ENCODE assay signal across 28 mouse cellular contexts in the genomic region with DNA sequence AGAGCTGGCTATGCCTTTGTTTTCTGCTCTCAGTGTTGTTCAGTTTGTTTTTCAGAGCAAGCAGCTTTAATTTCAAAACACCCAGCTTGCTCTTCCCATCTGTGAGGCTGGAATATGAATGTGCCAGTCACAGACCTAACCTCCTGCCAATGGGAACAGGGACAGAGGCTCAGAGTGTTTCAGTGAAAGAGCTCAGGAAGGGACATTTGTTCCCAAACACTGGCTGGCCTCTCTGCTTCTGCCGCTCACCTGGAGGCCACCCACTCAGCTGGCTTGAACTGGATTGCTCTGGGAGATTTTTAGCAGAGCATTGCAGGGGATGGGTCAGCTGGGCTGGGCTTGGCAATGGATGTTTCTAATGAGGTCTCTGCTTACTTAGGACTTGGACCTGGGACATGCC. TPM values are rescaled to one million over a fixed set of nuclear protein-coding genes. Genes with fewer than 3 reads are reported as not detected.
DNase-seq lines count a peak whose midpoint lies in the region; ATAC-seq and TF ChIP-seq lines count a peak whose summit lies in the region.
"Had no signal": no experiment of that assay in that cellular context is flagged by ENCODE, and none has a peak within 500 bp of the region (broad histone marks: within the 10 kb centered on the region; RNA-seq: fewer than 3 reads in every experiment).

No protein-coding gene starts in this region.

- H3K27me3 ChIP-seq in forebrain, embryonic 13.5 days: no peaks in the 10 kb centered on the region
- no peaks in the 10 kb centered on the region for H3K27me3 ChIP-seq in forebrain, embryonic 10.5 days (ENCODE audit: poor library complexity, severe bottlenecking)
- no peaks in the 10 kb centered on the region for H3K27me3 ChIP-seq in liver, postnatal 0 days (ENCODE audit: insufficient read depth, low read length)
- no peaks in the 10 kb centered on the region; the same call in 1 of the 2 replicates for H3K27me3 ChIP-seq in liver, embryonic 11.5 days (replicated peaks; ENCODE audit: control insufficient read depth, insufficient read depth, low read length)
- H3K27me3 ChIP-seq in kidney, embryonic 16.5 days (ENCODE audit: insufficient read depth, low read length): no peaks in the 10 kb centered on the region
- H3K27me3 ChIP-seq: embryonic facial prominence, embryonic 15.5 days; heart, embryonic 15.5 days; hindbrain, embryonic 13.5 days; limb, embryonic 13.5 days; liver, embryonic 15.5 days; stomach, embryonic 15.5 days had no signal

- no peak overlapping the region for H3K9ac ChIP-seq in forebrain, embryonic 13.5 days
- no peak overlapping the region for H3K9ac ChIP-seq in liver, postnatal 0 days (replicated peaks)
- no peak overlapping the region for H3K9ac ChIP-seq in liver, embryonic 11.5 days (ENCODE audit: low read depth, low read length)
- no peak overlapping the region for H3K9ac ChIP-seq in kidney, embryonic 16.5 days (replicated peaks; ENCODE audit: low read length)
- H3K9ac ChIP-seq: embryonic facial prominence, embryonic 15.5 days; heart, embryonic 15.5 days; hindbrain, embryonic 13.5 days; limb, embryonic 13.5 days; liver, embryonic 15.5 days; stomach, embryonic 15.5 days had no signal

- no peaks in the 10 kb centered on the region for H3K9me3 ChIP-seq in forebrain, embryonic 13.5 days (replicated peaks)
- H3K9me3 ChIP-seq in forebrain, embryonic 10.5 days: no peaks in the 10 kb centered on the region
- H3K9me3 ChIP-seq in liver, postnatal 0 days (ENCODE audit: low read length): no peaks in the 10 kb centered on the region
- no peaks in the 10 kb centered on the region for H3K9me3 ChIP-seq in liver, embryonic 11.5 days (ENCODE audit: control insufficient read depth, low read length)
- no peaks in the 10 kb centered on the region for H3K9me3 ChIP-seq in kidney, embryonic 16.5 days (ENCODE audit: low read length)
- H3K9me3 ChIP-seq: embryonic facial prominence, embryonic 15.5 days; heart, embryonic 15.5 days; hindbrain, embryonic 13.5 days; limb, embryonic 13.5 days; liver, embryonic 15.5 days; stomach, embryonic 15.5 days had no signal

- H3K36me3 ChIP-seq in forebrain, embryonic 13.5 days (ENCODE audit: poor library complexity, severe bottlenecking): no peaks in the 10 kb centered on the region
- H3K36me3 ChIP-seq in forebrain, embryonic 10.5 days (replicated peaks): no peaks in the 10 kb centered on the region
- H3K36me3 ChIP-seq in liver, postnatal 0 days (replicated peaks; ENCODE audit: insufficient read depth, low read length): no peaks in the 10 kb centered on the region
- H3K36me3 ChIP-seq in liver, embryonic 11.5 days (ENCODE audit: control insufficient read depth, insufficient read depth, low read length): no peaks in the 10 kb centered on the region
- H3K36me3 ChIP-seq in kidney, embryonic 16.5 days (ENCODE audit: insufficient read depth, low read length): no peaks in the 10 kb centered on the region
- H3K36me3 ChIP-seq: embryonic facial prominence, embryonic 15.5 days; limb, embryonic 13.5 days; liver, embryonic 15.5 days; stomach, embryonic 15.5 days had no signal

- TF ChIP-seq POLR2A in cortical plate, adult 2 months (IDR thresholded peaks at IDR 0.05; ENCODE audit: extremely low read depth, insufficient read depth, low read length): no peak

- no peak for TF ChIP-seq CTCF in layer of hippocampus, adult 2 months (conservative IDR thresholded peaks at IDR 0.05)
- no peak for TF ChIP-seq CTCF in liver, postnatal 0 days (IDR thresholded peaks at IDR 0.05; ENCODE audit: low read depth)
- TF ChIP-seq CTCF in cortical plate, adult 2 months (IDR thresholded peaks at IDR 0.05; ENCODE audit: extremely low read depth, insufficient read depth, low read length): no peak

- no peak for DNase-seq in forebrain, embryonic 10.5 days (ENCODE audit: extremely low spot score, low spot score)
- DNase-seq in layer of hippocampus, adult 2 months (ENCODE audit: low spot score in 2 of 2): peak; percentile 25 to 36
- no peak for DNase-seq in layer of hippocampus, adult 9-11 months
- peak; percentile 44 for DNase-seq in liver, postnatal 0 days
- no peak for DNase-seq in liver, embryonic 11.5 days (ENCODE audit: low spot score)
- DNase-seq: adrenal gland, postnatal 25 days; heart, postnatal 36 days; kidney, adult 18-20 months; kidney, postnatal 10 days; lung, postnatal 4 days; thymus, postnatal 25 days had no signal

- WGBS in forebrain, embryonic 13.5 days: 38% methylated on average over 1 of the region's 1 CpGs
- WGBS in forebrain, embryonic 10.5 days: 74% methylated on average over 1 of the region's 1 CpGs
- WGBS in liver, postnatal 0 days (ENCODE audit: insufficient replicate concordance): 60% methylated on average over 1 of the region's 1 CpGs
- WGBS in liver, embryonic 11.5 days: 50% methylated on average over 1 of the region's 1 CpGs
- WGBS in kidney, embryonic 16.5 days: 48% methylated on average over 1 of the region's 1 CpGs

- no peak for TF ChIP-seq EP300 in liver, postnatal 0 days (IDR thresholded peaks at IDR 0.05; ENCODE audit: low read depth)

- ATAC-seq in forebrain, embryonic 13.5 days: no peak
- peak; percentile 86 for ATAC-seq in liver, postnatal 0 days
- ATAC-seq in liver, embryonic 11.5 days (replicated peaks; ENCODE audit: low FRiP score): no peak
- no peak for ATAC-seq in kidney, embryonic 16.5 days (ENCODE audit: low FRiP score, low TSS enrichment)
- ATAC-seq: CD4-positive, CD25-positive, alpha-beta regulatory T cell, adult 4 months; midbrain, embryonic 16.5 days had no signal

- no peak overlapping the region for H3K4me3 ChIP-seq in forebrain, embryonic 13.5 days
- H3K4me3 ChIP-seq in forebrain, embryonic 10.5 days: no peak overlapping the region
- no peak overlapping the region for H3K4me3 ChIP-seq in layer of hippocampus, adult 2 months
- no peak overlapping the region for H3K4me3 ChIP-seq in liver, postnatal 0 days (ENCODE audit: low read depth, low read length)
- no peak overlapping the region for H3K4me3 ChIP-seq in liver, embryonic 11.5 days (ENCODE audit: low read depth, low read length)
- H3K4me3 ChIP-seq in cortical plate, adult 2 months (ENCODE audit: insufficient read depth, low read length): no peak overlapping the region
- no peak overlapping the region for H3K4me3 ChIP-seq in kidney, embryonic 16.5 days (ENCODE audit: low read length)
- H3K4me3 ChIP-seq: embryonic facial prominence, embryonic 15.5 days; heart, embryonic 15.5 days; hindbrain, embryonic 13.5 days; limb, embryonic 13.5 days; liver, embryonic 15.5 days; myocyte; stomach, embryonic 15.5 days had no signal

- H3K4me1 ChIP-seq in forebrain, embryonic 13.5 days: peaks cover 13% of the 10 kb centered on the region
- peaks cover 24% of the 10 kb centered on the region for H3K4me1 ChIP-seq in forebrain, embryonic 10.5 days
- no peaks in the 10 kb centered on the region; the same call in none of the 2 replicates for H3K4me1 ChIP-seq in liver, postnatal 0 days (ENCODE audit: insufficient read depth)
- H3K4me1 ChIP-seq in liver, embryonic 11.5 days (replicated peaks; ENCODE audit: control insufficient read depth, insufficient read depth, low read length): no peaks in the 10 kb centered on the region
- H3K4me1 ChIP-seq in cortical plate, adult 2 months (ENCODE audit: control insufficient read depth, insufficient read depth, low read length): 0 out of 2 replicates have a peak, but pooled peaks cover 2% of the 10 kb centered on the region
- H3K4me1 ChIP-seq in kidney, embryonic 16.5 days (ENCODE audit: insufficient read depth, low read length): no peaks in the 10 kb centered on the region
- H3K4me1 ChIP-seq: embryonic facial prominence, embryonic 15.5 days; heart, embryonic 15.5 days; limb, embryonic 13.5 days; stomach, embryonic 15.5 days had no signal

- H3K4me2 ChIP-seq in forebrain, embryonic 13.5 days: no peak overlapping the region
- H3K4me2 ChIP-seq in liver, postnatal 0 days (ENCODE audit: low read depth, low read length): no peak overlapping the region
- no peak overlapping the region for H3K4me2 ChIP-seq in liver, embryonic 11.5 days
- no peak overlapping the region for H3K4me2 ChIP-seq in kidney, embryonic 16.5 days (replicated peaks; ENCODE audit: low read depth, low read length)
- H3K4me2 ChIP-seq: embryonic facial prominence, embryonic 15.5 days; heart, embryonic 15.5 days; hindbrain, embryonic 13.5 days; limb, embryonic 13.5 days; liver, embryonic 15.5 days; stomach, embryonic 15.5 days had no signal

- peak overlapping the region; percentile 20; the same call in 1 of the 2 replicates for H3K27ac ChIP-seq in forebrain, embryonic 13.5 days
- H3K27ac ChIP-seq in forebrain, embryonic 10.5 days: no peak overlapping the region
- peak overlapping the region; percentile 85 for H3K27ac ChIP-seq in layer of hippocampus, adult 2 months
- 0 out of 2 replicates have a peak overlapping the region, but pooled peaks have one; percentile 48 for H3K27ac ChIP-seq in liver, postnatal 0 days (ENCODE audit: low read depth)
- H3K27ac ChIP-seq in liver, embryonic 11.5 days (ENCODE audit: low read depth, low read length): no peak overlapping the region
- peak overlapping the region; percentile 27; the same call in 1 of the 2 replicates for H3K27ac ChIP-seq in cortical plate, adult 2 months (ENCODE audit: insufficient read depth, low read length)
- H3K27ac ChIP-seq in kidney, embryonic 16.5 days (ENCODE audit: low read length): no peak overlapping the region
- H3K27ac ChIP-seq: embryonic facial prominence, embryonic 15.5 days; heart, embryonic 15.5 days; hindbrain, embryonic 13.5 days; limb, embryonic 13.5 days; liver, embryonic 15.5 days; stomach, embryonic 15.5 days had no signal

RNA-seq across cellular contexts. Expression of gene Fsd2, which starts 25.7 kb away (rescaled TPM):
- polyA plus RNA-seq in forebrain, embryonic 13.5 days (2015; fragmentation: Nextera tagmentation; extraction: Ambion mirVana): 0.10 TPM in 2 replicates
- polyA plus RNA-seq in forebrain, embryonic 10.5 days (2016; fragmentation: Nextera tagmentation; extraction: Ambion mirVana): 0.05 TPM in 2 replicates
- total RNA-seq in layer of hippocampus, adult 2 months (2021): under 1 TPM; 0.27 to 0.28 TPM
- polyA plus RNA-seq in liver, postnatal 0 days (2015; fragmentation: Nextera tagmentation; extraction: Ambion mirVana): 0.28 and 0.50 TPM in 2 replicates
- 0.19 and 0.21 TPM in 2 replicates for polyA plus RNA-seq in liver, embryonic 11.5 days (2014; fragmentation: Nextera tagmentation; extraction: Ambion mirVana)
- polyA plus RNA-seq in cortical plate, adult 2 months (2012; rRNA removed): 0.11 and 0.13 TPM in 2 replicates
- 0.19 and 0.27 TPM in 2 replicates for polyA plus RNA-seq in kidney, embryonic 16.5 days (2015; fragmentation: Nextera tagmentation; extraction: Ambion mirVana)
- total RNA-seq: megakaryocyte-erythroid progenitor cell, adult 5-6 weeks had no signal

RNA-seq across cellular contexts. Expression of gene Whamm, which starts 30.1 kb away (rescaled TPM):
- polyA plus RNA-seq in forebrain, embryonic 13.5 days (2015; fragmentation: Nextera tagmentation; extraction: Ambion mirVana): 4.1 and 4.5 TPM in 2 replicates
- 1.8 and 3.0 TPM in 2 replicates for polyA plus RNA-seq in forebrain, embryonic 10.5 days (2016; fragmentation: Nextera tagmentation; extraction: Ambion mirVana)
- 10 to 100 TPM; 19.0 to 22.8 TPM for total RNA-seq in layer of hippocampus, adult 2 months (2021)
- polyA plus RNA-seq in liver, postnatal 0 days (2015; fragmentation: Nextera tagmentation; extraction: Ambion mirVana): 7.0 and 8.1 TPM in 2 replicates
- 10.5 and 11.6 TPM in 2 replicates for polyA plus RNA-seq in liver, embryonic 11.5 days (2014; fragmentation: Nextera tagmentation; extraction: Ambion mirVana)
- 19.9 and 22.3 TPM in 2 replicates for polyA plus RNA-seq in cortical plate, adult 2 months (2012; rRNA removed)
- 1.2 and 3.4 TPM in 2 replicates for polyA plus RNA-seq in kidney, embryonic 16.5 days (2015; fragmentation: Nextera tagmentation; extraction: Ambion mirVana)

RNA-seq across cellular contexts. Expression of gene BC048679, which starts 42.9 kb away (rescaled TPM):
- polyA plus RNA-seq in forebrain, embryonic 13.5 days (2015; fragmentation: Nextera tagmentation; extraction: Ambion mirVana): not detected in 2 replicates
- polyA plus RNA-seq in forebrain, embryonic 10.5 days (2016; fragmentation: Nextera tagmentation; extraction: Ambion mirVana): 0.27 and 0.50 TPM in 2 replicates
- not detected for total RNA-seq in layer of hippocampus, adult 2 months (2021)
- polyA plus RNA-seq in liver, postnatal 0 days (2015; fragmentation: Nextera tagmentation; extraction: Ambion mirVana): not detected in 2 replicates
- polyA plus RNA-seq in liver, embryonic 11.5 days (2014; fragmentation: Nextera tagmentation; extraction: Ambion mirVana): not detected in 2 replicates
- not detected in 2 replicates for polyA plus RNA-seq in cortical plate, adult 2 months (2012; rRNA removed)
- polyA plus RNA-seq in kidney, embryonic 16.5 days (2015; fragmentation: Nextera tagmentation; extraction: Ambion mirVana): not detected in 2 replicates
- total RNA-seq: adrenal gland, postnatal 25 days; heart, postnatal 36 days; left cerebral cortex, postnatal 14 days; megakaryocyte-erythroid progenitor cell, adult 5-6 weeks had no signal
- polyA plus RNA-seq: CD4-positive, CD25-positive, alpha-beta regulatory T cell, adult 4 months; cerebellum, adult 2 months; embryonic facial prominence, embryonic 15.5 days; heart, embryonic 15.5 days; hindbrain, embryonic 13.5 days; limb, embryonic 13.5 days; liver, embryonic 15.5 days; lung, embryonic 16.5 days; midbrain, embryonic 16.5 days; myocyte; neural tube, embryonic 14.5 days; stomach, embryonic 15.5 days had no signal

RNA-seq across cellular contexts. Expression of gene Ap3b2, which starts 47.3 kb away (rescaled TPM):
- polyA plus RNA-seq in forebrain, embryonic 13.5 days (2015; fragmentation: Nextera tagmentation; extraction: Ambion mirVana): 71.6 and 80.6 TPM in 2 replicates
- 8.4 and 11.6 TPM in 2 replicates for polyA plus RNA-seq in forebrain, embryonic 10.5 days (2016; fragmentation: Nextera tagmentation; extraction: Ambion mirVana)
- total RNA-seq in layer of hippocampus, adult 2 months (2021): 100 to 1,000 TPM; 162 to 180 TPM
- 0.07 TPM in 1 of 2 replicates, not detected in the other for polyA plus RNA-seq in liver, postnatal 0 days (2015; fragmentation: Nextera tagmentation; extraction: Ambion mirVana)
- polyA plus RNA-seq in liver, embryonic 11.5 days (2014; fragmentation: Nextera tagmentation; extraction: Ambion mirVana): 0.40 and 1.1 TPM in 2 replicates
- polyA plus RNA-seq in cortical plate, adult 2 months (2012; rRNA removed): 154 and 172 TPM in 2 replicates
- 1.0 and 1.5 TPM in 2 replicates for polyA plus RNA-seq in kidney, embryonic 16.5 days (2015; fragmentation: Nextera tagmentation; extraction: Ambion mirVana)
- total RNA-seq: megakaryocyte-erythroid progenitor cell, adult 5-6 weeks had no signal
- polyA plus RNA-seq: CD4-positive, CD25-positive, alpha-beta regulatory T cell, adult 4 months; myocyte had no signal

Comparison
In these comparisons a context has a peak if more than half of its experiments do, and no peak if none do; other contexts are left out.
1. H3K27ac ChIP-seq: peak in forebrain, embryonic 13.5 days (single experiment), layer of hippocampus, adult 2 months (single experiment), liver, postnatal 0 days (single experiment) and cortical plate, adult 2 months (single experiment); none in forebrain, embryonic 10.5 days (single experiment), liver, embryonic 11.5 days (single experiment) and kidney, embryonic 16.5 days (single experiment).
2. DNase-seq: peak in layer of hippocampus, adult 2 months (2 of 2) and liver, postnatal 0 days (single experiment); none in forebrain, embryonic 10.5 days (single experiment), layer of hippocampus, adult 9-11 months (single experiment) and liver, embryonic 11.5 days (single experiment).